Mouse (Mus musculus): Measurements from ENCODE around the gene Gdf3.

Gene Gdf3

GRCm38 (mm10) chr6:122565070-122565784 is 44.7 kb downstream of the Gdf3 start:
- DNase-seq (ENCODE audit: low spot score): no peak

GRCm38 (mm10) chr6:122562463-122562862 is 47.4 kb downstream of the Gdf3 start:
- DNase-seq (ENCODE audit: low spot score): peak; percentile 85

GRCm38 (mm10) chr6:122561005-122561404 is 48.9 kb downstream of the Gdf3 start:
- DNase-seq (ENCODE audit: low spot score): no peak

- peak; percentile 89 for DNase-seq (ENCODE audit: low spot score)
Measured at GRCm38 (mm10) chr6:122560427-122560826, 49.5 kb downstream of the Gdf3 start.

GRCm38 (mm10) chr6:122556959-122557561 is 52.8 kb downstream of the Gdf3 start:
- peak; percentile 79 for DNase-seq (ENCODE audit: low spot score)
